Mouse (Mus musculus) urinary bladder, postnatal 25 days (tissue): ENCODE data around the gene Dhps.
"Not testable (repeated sequence)": the region's sequence is repeated elsewhere in the genome, so short reads cannot be mapped to it uniquely, and the experiment has no call there.

Source experiments
- DNase-seq: peaks from one replicate; pipeline ENCODE4 v3.0.0; 2022; ENCODE audit warnings: low spot score

The Dhps gene

DNA sequence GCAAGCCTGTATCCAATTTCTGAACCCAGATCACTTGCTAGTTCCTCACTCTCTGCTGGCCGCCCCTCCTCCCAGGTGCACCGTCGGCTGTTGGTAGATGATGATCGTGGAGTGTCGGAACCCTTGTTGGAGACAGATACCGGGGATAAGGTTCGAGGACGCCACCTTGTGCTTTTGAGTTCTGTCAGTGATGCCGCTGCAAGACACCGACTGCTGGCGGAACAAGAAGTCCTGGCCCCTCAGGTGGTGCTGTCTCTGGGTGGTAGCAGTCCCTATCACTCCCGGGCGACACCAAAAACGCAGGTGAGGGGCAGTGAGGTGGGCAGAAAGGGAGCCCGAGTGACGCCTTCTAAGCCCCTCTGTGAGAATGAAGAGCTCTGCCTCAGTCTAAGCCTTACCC lies 24.6 kb downstream of the Dhps start:
- no peak for DNase-seq

DNA sequence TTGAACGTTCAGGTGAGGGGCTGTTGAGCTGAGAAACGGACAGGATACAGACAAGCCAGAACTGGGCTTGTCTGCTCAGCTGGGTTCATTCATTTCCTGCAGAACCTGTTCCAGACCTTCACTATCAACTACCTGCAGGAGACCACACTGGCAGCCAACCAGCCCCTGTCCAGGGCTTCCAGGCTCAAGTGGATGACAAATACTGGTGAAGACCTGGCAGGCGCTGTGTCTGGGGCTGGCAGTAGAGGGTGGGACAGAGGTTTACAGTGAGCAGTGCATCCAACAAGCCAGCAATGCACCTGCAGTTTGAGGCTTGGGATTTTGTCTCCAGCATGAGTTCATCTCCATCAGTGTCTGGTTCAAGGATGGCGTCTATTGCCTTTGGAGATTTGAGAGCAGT lies 25.3 kb downstream of the Dhps start:
- no peak for DNase-seq

DNA sequence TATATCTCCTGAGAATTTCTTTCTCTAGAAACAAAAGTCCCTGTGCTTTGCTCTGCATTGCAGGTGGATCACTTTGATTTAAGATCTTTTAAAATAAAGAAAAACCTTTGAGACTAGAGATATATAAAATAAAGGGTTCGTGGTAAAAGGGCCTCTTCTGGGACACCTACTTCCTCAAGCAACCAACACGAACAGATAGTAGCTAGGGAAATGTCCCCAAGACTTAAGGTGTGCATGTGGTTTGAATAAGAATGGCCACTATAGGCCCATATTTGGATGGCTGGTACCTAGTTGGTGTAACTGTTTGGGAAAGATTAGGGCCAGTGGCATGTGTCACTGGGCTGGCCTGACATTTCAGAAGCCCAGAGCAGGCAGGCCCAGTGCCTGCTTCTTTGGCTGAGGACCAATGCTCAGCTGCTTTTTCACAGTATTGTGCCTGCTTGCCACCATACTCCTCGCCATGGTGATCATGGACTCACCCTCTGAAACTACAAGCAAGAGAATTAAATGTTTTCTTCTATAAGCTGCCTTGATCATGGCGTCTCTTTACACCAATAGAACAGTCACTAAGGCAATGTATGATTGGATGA lies 28.6 kb downstream of the Dhps start:
- DNase-seq, result no peak

- no peak for DNase-seq
These were observed 41.7 kb downstream of the Dhps start for GRCm38 (mm10) chr8:85113241-85113640.

DNA sequence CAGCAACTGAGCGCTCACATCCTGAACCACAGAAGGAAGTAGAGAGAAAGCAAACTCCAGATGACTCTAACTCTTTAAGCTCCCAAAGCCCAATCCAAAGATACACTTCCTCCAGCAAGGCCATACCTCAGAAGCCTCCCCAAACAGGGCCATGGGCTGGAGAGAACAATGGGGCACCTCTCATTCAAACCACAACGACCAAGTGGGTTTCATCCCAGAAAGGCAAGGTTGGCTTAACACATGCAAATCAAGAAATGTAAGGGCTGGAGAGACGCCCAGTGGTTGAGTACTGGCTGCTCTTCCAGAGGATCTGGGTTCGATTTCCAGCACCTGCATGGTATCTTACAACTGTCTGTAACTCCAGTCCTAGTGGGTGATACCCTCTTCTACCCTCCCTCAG lies 43.9 kb downstream of the Dhps start:
- DNase-seq, result no peak

DNA sequence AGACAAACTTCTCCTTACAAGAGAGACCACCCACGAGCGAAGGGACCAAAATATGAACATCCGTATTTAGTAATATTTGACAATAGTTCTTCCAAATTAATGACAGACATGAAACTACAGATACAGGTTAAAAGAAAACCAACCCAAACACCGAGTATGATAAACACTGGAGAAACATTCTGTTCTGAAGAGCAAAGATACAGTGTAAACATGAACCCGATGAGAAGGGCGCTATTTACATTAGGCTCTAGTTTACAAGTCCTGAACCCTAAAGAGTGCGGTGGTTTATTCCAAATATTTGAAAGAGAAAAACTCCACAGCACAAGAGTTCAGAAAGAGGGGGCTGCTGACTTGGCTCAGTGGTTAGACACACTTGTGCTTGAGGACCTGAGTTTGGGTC lies 45.4 kb downstream of the Dhps start:
- no peak for DNase-seq

DNA sequence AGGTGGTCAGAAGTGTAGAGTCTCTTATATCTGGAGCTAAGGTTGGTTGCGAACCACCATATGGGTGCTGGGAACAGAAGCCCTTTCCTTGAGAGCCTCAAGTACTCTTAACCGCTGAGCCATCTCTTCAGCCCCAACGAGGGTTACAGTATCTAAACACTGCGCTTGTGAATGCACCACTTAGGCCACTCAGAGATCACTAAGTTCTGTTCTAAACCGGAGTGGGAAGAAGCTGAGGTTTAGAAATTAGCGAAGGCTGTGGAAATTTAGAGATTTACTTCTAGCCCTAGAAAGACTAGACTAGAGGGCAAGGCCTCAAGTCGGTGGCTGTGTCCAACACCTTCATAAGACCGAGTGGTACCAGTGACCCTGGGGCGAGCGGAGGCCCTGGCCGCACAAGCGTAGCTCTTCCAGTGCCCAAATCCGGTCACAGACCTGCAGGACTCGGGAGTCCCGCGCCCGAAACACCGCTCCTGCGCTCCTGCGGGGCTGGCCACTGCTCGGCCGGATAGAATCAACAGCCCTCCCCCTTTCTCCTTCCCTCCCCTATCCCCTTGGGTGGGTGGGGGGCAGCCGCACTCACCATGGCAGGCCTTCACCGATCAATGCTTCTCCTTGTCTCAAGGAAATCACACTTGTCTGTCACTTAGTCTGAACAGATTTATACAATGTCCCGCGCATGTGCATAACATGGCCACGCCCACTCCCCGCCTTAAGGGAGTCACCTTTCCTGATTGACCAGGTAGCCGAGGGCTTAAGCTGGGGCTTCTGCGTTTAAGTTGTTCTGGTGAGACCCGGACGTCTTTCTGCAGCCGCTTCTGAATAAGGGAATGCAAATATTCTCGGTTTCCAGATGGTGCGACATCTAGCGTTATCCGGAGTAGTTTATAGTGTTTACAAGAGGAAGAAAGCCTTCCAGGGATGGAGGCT lies 47.8 kb downstream of the Dhps start:
- peak; percentile 87 for DNase-seq

DNA sequence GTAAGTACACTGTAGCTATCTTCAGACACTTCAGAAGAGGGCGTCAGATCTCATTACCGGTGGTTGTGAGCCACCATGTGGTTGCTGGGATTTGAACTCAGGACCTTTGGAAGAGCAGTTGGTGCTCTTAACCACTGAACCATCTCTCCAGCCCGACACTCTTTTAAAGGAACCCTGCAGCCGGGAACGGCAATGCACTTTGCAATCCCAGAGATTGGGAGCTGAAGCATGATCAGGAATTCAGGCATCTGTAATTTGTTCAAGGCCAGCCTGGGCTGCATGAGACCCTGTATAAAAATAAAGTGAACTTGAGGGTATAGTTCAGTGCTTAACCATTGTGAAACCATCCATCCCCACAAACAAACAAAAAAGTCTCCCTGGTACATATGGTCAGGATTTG lies 48.7 kb downstream of the Dhps start:
- not testable (repeated sequence) for DNase-seq

DNA sequence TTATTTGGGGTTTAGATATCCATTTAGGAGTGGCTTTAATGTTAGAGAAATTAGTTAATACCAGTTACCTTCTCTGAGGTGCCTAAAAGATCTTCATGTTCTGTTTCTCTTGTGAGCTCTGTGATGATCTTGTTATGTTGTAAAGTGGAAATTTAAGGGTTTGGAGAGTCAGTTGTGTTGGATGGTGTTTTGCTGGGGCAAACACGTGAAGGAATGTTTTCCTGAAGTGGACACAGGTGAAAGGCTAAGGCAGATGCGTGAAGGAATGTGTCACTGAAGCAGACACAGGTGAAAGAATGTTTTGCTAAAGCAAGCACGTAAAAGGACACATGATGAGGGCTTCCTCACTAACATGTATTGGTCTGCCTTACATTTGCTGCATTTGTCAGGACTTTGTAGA lies 51.4 kb downstream of the Dhps start, which contains the start of gene Zfp791:
Gene Zfp791, minus strand, starts transcription at position 101 of the 400 bp plus-strand sequence.
- no peak for DNase-seq

GRCm38 (mm10) chr8:85123691-85124090 lies 52.1 kb downstream of the Dhps start:
- no peak for DNase-seq
